Mouse (Mus musculus) hindbrain, embryonic 16.5 days (tissue): Measurements from ENCODE around the gene Ambp. TPM values are rescaled to one million over a fixed set of nuclear protein-coding genes. Genes with fewer than 3 reads are reported as not detected.

Source experiments
- ATAC-seq: fragments of 200-750 bp; cut with Nextera tagmentation; 2 replicates; pipeline ENCODE4 v1.8.0; 2017; ENCODE audit warnings: moderate TSS enrichment, moderate library complexity
- H3K27ac ChIP-seq: fragments of 300-500 bp; sonication (generic); 2 replicates; pipeline ENCODE4 v1.5.1; 2014; ENCODE audit warnings: low read depth, mild to moderate bottlenecking, control low read depth, low read length, moderate library complexity
- H3K27me3 ChIP-seq: fragments of 300-500 bp; sonication (generic); replicated peaks from 2 replicates; pipeline ENCODE4 v1.6.1; 2014; ENCODE audit warnings: low read length; ENCODE audit not compliant: control insufficient read depth, insufficient read depth
- H3K36me3 ChIP-seq: fragments of 300-500 bp; sonication (generic); 2 replicates; pipeline ENCODE4 v1.6.1; 2014; ENCODE audit warnings: mild to moderate bottlenecking, low read length, moderate library complexity, mixed read lengths; ENCODE audit not compliant: control insufficient read depth, insufficient read depth
- H3K4me1 ChIP-seq: fragments of 300-500 bp; sonication (generic); 2 replicates; pipeline ENCODE4 v1.6.1; 2014; ENCODE audit warnings: low read depth, low read length; ENCODE audit not compliant: control insufficient read depth, insufficient read depth
- H3K4me2 ChIP-seq: fragments of 300-500 bp; sonication (generic); 2 replicates; pipeline ENCODE4 v1.6.1; 2014; ENCODE audit warnings: mild to moderate bottlenecking, low read length, control low read depth, moderate library complexity
- H3K4me3 ChIP-seq: fragments of 300-500 bp; sonication (generic); 2 replicates; pipeline ENCODE4 v1.5.1; 2014; ENCODE audit warnings: mild to moderate bottlenecking, low read length, control low read depth, moderate library complexity
- H3K9ac ChIP-seq: fragments of 300-500 bp; sonication (generic); 2 replicates; pipeline ENCODE4 v1.6.1; 2014; ENCODE audit warnings: low read depth, mild to moderate bottlenecking, control low read depth, low read length, moderate library complexity
- H3K9me3 ChIP-seq: fragments of 300-500 bp; sonication (generic); 2 replicates; pipeline ENCODE4 v1.6.1; 2014; ENCODE audit warnings: mild to moderate bottlenecking, low read length, moderate library complexity; ENCODE audit not compliant: control insufficient read depth
- WGBS: fragments of 180-500 bp; shearing (Covaris S2); extraction: QIAGEN DNeasy Blood & Tissue Kit; methylation state at CpG from one replicate; pipeline ENCODE4 v1.1.7; 2014; 5-methylcytosine and 5-hydroxymethylcytosine counted together
- polyA plus RNA-seq: library from polyadenylated mRNA; unstranded; fragments of >200 nt; fragmentation: Nextera tagmentation; extraction: Ambion mirVana; gene quantifications from 2 replicates; pipeline ENCODE4 v1.2.1, GENCODE M21; 2015

The Ambp gene
- polyA plus RNA-seq: 0.29 TPM in 1 of 2 replicates, not detected in the other

GRCm38 (mm10) chr4:63154699-63155098 is at the start of gene Ambp:
Gene Ambp, minus strand, starts transcription at chr4:63154799.
- no peaks in the 10 kb centered on the region for H3K4me1 ChIP-seq
- no peaks in the 10 kb centered on the region for H3K36me3 ChIP-seq
- H3K9me3 ChIP-seq: no peaks in the 10 kb centered on the region
- no peak for ATAC-seq
- no peaks in the 10 kb centered on the region for H3K27me3 ChIP-seq
- no peak within 1 kb of the TSS for H3K9ac ChIP-seq
- H3K4me2 ChIP-seq: no peak within 1 kb of the TSS
- WGBS: 67% methylated on average over 5 of the region's 5 CpGs
- H3K4me3 ChIP-seq: no peak within 1 kb of the TSS
- no peak within 1 kb of the TSS for H3K27ac ChIP-seq

GRCm38 (mm10) chr4:63203874-63204273 is 49.3 kb upstream of the Ambp start:
- WGBS: 95% methylated on average over 7 of the region's 7 CpGs

DNA sequence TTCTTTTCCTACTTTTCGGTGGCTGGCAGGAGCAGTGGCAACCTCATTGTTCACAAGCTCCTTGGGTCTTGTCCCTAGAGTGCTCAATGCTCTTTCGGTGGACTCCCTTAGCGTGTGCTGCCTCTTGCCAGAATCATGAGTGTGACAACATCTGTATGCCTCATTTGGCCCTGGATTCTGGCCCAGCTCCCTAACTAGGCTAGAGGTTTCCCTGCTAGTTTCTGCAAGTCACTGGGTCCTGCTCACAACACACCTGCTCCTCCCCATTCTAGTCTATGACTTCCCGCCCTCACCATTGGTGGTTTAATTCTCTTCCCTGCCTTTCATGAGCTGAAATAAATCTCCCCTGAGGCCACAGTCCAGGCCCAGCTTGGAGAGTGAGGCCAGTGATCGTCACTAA is 44.8 kb upstream of the Ambp start:
- H3K27ac ChIP-seq: no peak overlapping the region
- H3K36me3 ChIP-seq: no peaks in the 10 kb centered on the region
- H3K9ac ChIP-seq: no peak overlapping the region
- H3K4me3 ChIP-seq: no peak overlapping the region
- H3K27me3 ChIP-seq: no peaks in the 10 kb centered on the region
- H3K9me3 ChIP-seq: no peaks in the 10 kb centered on the region
- no peak for ATAC-seq
- H3K4me1 ChIP-seq: no peaks in the 10 kb centered on the region
- WGBS: 82% methylated on average over 5 of the region's 5 CpGs
- H3K4me2 ChIP-seq: no peak overlapping the region

More at GRCm38 (mm10) chr4:63203874-63204273, 49.3 kb upstream of the Ambp start:
- Histone ChIP-seq H3K4me3 (no peak overlapping the region), H3K9ac (no peak overlapping the region), H3K4me2 (no peak overlapping the region), H3K36me3 (no peaks in the 10 kb centered on the region), H3K4me1 (no peaks in the 10 kb centered on the region), H3K27ac (no peak overlapping the region), H3K27me3 (no peaks in the 10 kb centered on the region), H3K9me3 (no peaks in the 10 kb centered on the region)
- no peak for ATAC-seq

GRCm38 (mm10) chr4:63194366-63194765 is 39.8 kb upstream of the Ambp start:
- no peaks in the 10 kb centered on the region for H3K27me3 ChIP-seq
- H3K9me3 ChIP-seq: no peaks in the 10 kb centered on the region
- no peak overlapping the region for H3K9ac ChIP-seq
- no peaks in the 10 kb centered on the region for H3K4me1 ChIP-seq
- ATAC-seq: no peak
- no peak overlapping the region for H3K27ac ChIP-seq
- no peak overlapping the region for H3K4me3 ChIP-seq
- no peaks in the 10 kb centered on the region for H3K36me3 ChIP-seq
- no peak overlapping the region for H3K4me2 ChIP-seq
- WGBS: 79% methylated on average over 2 of the region's 2 CpGs

GRCm38 (mm10) chr4:63191641-63192040 is 37.0 kb upstream of the Ambp start:
- Histone ChIP-seq H3K4me2 (no peak overlapping the region), H3K9ac (no peak overlapping the region), H3K4me1 (no peaks in the 10 kb centered on the region), H3K27ac (no peak overlapping the region), H3K27me3 (no peaks in the 10 kb centered on the region), H3K4me3 (no peak overlapping the region), H3K36me3 (no peaks in the 10 kb centered on the region), H3K9me3 (no peaks in the 10 kb centered on the region)
- 79% methylated on average over 5 of the region's 5 CpGs for WGBS
- no peak for ATAC-seq

DNA sequence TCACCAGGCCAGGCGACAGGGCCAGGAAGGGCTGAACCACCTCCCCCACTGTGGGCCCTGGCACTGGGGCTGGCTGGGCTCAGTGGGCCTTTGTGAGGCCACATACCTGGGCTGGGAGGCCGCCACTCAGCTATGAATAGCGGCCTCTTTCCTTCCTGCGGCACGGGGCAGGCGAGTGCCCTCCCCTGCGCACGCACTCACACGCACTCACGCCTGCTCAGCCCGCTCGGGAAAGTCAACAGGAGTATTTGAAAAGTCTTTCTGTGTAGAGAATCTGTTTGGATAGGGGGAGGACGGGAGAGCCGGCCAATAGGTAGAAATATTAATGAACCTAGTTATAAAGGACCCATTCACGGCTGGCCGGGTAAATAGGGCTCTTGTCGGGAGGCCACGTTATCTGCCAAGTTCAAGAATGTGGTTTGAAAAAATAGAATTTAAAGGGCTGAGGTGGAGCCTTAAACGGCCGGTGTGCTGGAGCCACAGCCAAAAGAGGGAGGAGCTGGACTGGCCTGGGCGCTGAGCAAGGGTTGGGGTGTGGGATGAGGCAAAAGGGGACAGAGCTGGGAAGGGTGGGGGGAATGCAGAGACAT is 31.8 kb upstream of the Ambp start:
- H3K9ac ChIP-seq: no peak overlapping the region
- no peaks in the 10 kb centered on the region for H3K4me1 ChIP-seq
- peak; percentile 72 for ATAC-seq
- H3K4me2 ChIP-seq: no peak overlapping the region
- 0 out of 2 replicates have a peak, but pooled peaks cover 2% of the 10 kb centered on the region for H3K27me3 ChIP-seq
- H3K9me3 ChIP-seq: no peaks in the 10 kb centered on the region
- 36% methylated on average over 21 of the region's 21 CpGs for WGBS
- H3K36me3 ChIP-seq: no peaks in the 10 kb centered on the region
- H3K27ac ChIP-seq: no peak overlapping the region
- no peak overlapping the region for H3K4me3 ChIP-seq

GRCm38 (mm10) chr4:63181556-63181955 is 27.0 kb upstream of the Ambp start:
- peak; percentile 94 for ATAC-seq
- no peak overlapping the region for H3K27ac ChIP-seq
- H3K4me1 ChIP-seq: no peaks in the 10 kb centered on the region
- 13% methylated on average over 5 of the region's 5 CpGs for WGBS
- H3K4me3 ChIP-seq: no peak overlapping the region
- H3K4me2 ChIP-seq: no peak overlapping the region
- 0 out of 2 replicates have a peak, but pooled peaks cover 2% of the 10 kb centered on the region for H3K27me3 ChIP-seq
- no peaks in the 10 kb centered on the region for H3K9me3 ChIP-seq
- no peak overlapping the region for H3K9ac ChIP-seq
- no peaks in the 10 kb centered on the region for H3K36me3 ChIP-seq

GRCm38 (mm10) chr4:63171969-63172685 is 17.5 kb upstream of the Ambp start, which contains the start of gene Kif12:
Gene Kif12, minus strand, starts transcription at chr4:63172131.
- no peak within 1 kb of the TSS for H3K4me2 ChIP-seq
- H3K27ac ChIP-seq: no peak within 1 kb of the TSS
- H3K4me1 ChIP-seq: no peaks in the 10 kb centered on the region
- H3K4me3 ChIP-seq: no peak within 1 kb of the TSS
- H3K9me3 ChIP-seq: 0 out of 2 replicates have a peak, but pooled peaks cover 2% of the 10 kb centered on the region
- ATAC-seq: no peak
- 87% methylated on average over 4 of the region's 4 CpGs for WGBS
- peaks cover 2% of the 10 kb centered on the region; the same call in 1 of the 2 replicates for H3K27me3 ChIP-seq
- no peak within 1 kb of the TSS for H3K9ac ChIP-seq
- H3K36me3 ChIP-seq: no peaks in the 10 kb centered on the region

DNA sequence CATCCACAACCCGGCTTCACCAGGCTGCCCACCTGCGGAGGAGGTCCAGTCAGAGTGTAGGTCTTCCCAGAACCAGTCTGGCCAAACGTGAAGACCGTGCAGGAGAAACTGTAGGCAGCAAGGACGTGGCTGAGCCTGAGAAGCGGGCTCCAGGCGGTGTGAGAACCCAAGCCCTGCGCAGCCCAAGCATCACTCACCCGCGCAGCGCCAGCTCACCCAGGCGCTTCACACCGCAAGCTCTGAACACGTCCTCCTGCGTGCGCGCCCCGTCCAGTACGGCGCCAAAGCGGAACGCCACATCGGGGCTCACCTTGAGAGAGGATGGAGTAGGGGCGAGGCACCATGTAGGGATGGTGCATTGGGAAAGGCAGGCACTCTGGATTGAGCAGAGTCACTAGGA is 16.5 kb upstream of the Ambp start:
- peaks cover 2% of the 10 kb centered on the region; the same call in 1 of the 2 replicates for H3K27me3 ChIP-seq
- no peak overlapping the region for H3K9ac ChIP-seq
- no peak for ATAC-seq
- H3K4me2 ChIP-seq: no peak overlapping the region
- H3K36me3 ChIP-seq: no peaks in the 10 kb centered on the region
- 0 out of 2 replicates have a peak, but pooled peaks cover 2% of the 10 kb centered on the region for H3K9me3 ChIP-seq
- H3K4me1 ChIP-seq: no peaks in the 10 kb centered on the region
- H3K4me3 ChIP-seq: no peak overlapping the region
- no peak overlapping the region for H3K27ac ChIP-seq
- 47% methylated on average over 24 of the region's 24 CpGs for WGBS
